Mouse (Mus musculus): Measurements from ENCODE around the gene Pou6f2. TPM values are rescaled to one million over a fixed set of nuclear protein-coding genes. Genes with fewer than 3 reads are reported as not detected.

Gene Pou6f2
- polyA plus RNA-seq, 1 experiment from 2014 or later: not detected

GRCm38 (mm10) chr13:18174003-18174402 lies 223.5 kb downstream of the Pou6f2 start:
- Histone ChIP-seq H3K27me3 (replicated peaks; ENCODE audit: control insufficient read depth, insufficient read depth, low read length) (no peaks in the 10 kb centered on the region), H3K9ac (ENCODE audit: low read depth, low read length) (no peak overlapping the region), H3K4me1 (replicated peaks; ENCODE audit: control insufficient read depth, insufficient read depth, low read length) (no peaks in the 10 kb centered on the region), H3K9me3 (ENCODE audit: control insufficient read depth) (no peaks in the 10 kb centered on the region), H3K36me3 (ENCODE audit: control insufficient read depth, insufficient read depth) (no peaks in the 10 kb centered on the region), H3K27ac (ENCODE audit: low read depth, low read length) (no peak overlapping the region), H3K4me3 (ENCODE audit: low read depth, low read length) (no peak overlapping the region), H3K4me2 (replicated peaks; ENCODE audit: low read depth) (no peak overlapping the region)
- ATAC-seq: no peak
- WGBS: 55% methylated on average over 3 of the region's 3 CpGs
- peak; percentile 75 for TF ChIP-seq CTCF (IDR thresholded peaks at IDR 0.05; ENCODE audit: low read depth)

- Histone ChIP-seq H3K4me1 (replicated peaks; ENCODE audit: control insufficient read depth, insufficient read depth, low read length) (no peaks in the 10 kb centered on the region), H3K4me2 (replicated peaks; ENCODE audit: low read depth) (no peak overlapping the region), H3K9me3 (ENCODE audit: control insufficient read depth) (no peaks in the 10 kb centered on the region), H3K27me3 (replicated peaks; ENCODE audit: control insufficient read depth, insufficient read depth, low read length) (no peaks in the 10 kb centered on the region), H3K27ac (ENCODE audit: low read depth, low read length) (no peak overlapping the region), H3K9ac (ENCODE audit: low read depth, low read length) (no peak overlapping the region), H3K36me3 (ENCODE audit: control insufficient read depth, insufficient read depth) (no peaks in the 10 kb centered on the region), H3K4me3 (ENCODE audit: low read depth, low read length) (no peak overlapping the region)
- TF ChIP-seq CTCF (IDR thresholded peaks at IDR 0.05; ENCODE audit: low read depth): no peak
- no peak for ATAC-seq
- WGBS: 45% methylated on average over 3 of the region's 3 CpGs
Measured at GRCm38 (mm10) chr13:18173021-18173420, 224.5 kb downstream of the Pou6f2 start.

GRCm38 (mm10) chr13:18172334-18172733 lies 225.2 kb downstream of the Pou6f2 start:
- ATAC-seq: no peak

GRCm38 (mm10) chr13:18164182-18164581 lies 233.3 kb downstream of the Pou6f2 start:
- no peak for TF ChIP-seq CTCF (IDR thresholded peaks at IDR 0.05; ENCODE audit: low read depth)
- Histone ChIP-seq H3K9ac (ENCODE audit: low read depth, low read length) (no peak overlapping the region), H3K27ac (ENCODE audit: low read depth, low read length) (no peak overlapping the region), H3K36me3 (ENCODE audit: control insufficient read depth, insufficient read depth) (no peaks in the 10 kb centered on the region), H3K9me3 (ENCODE audit: control insufficient read depth) (no peaks in the 10 kb centered on the region), H3K4me2 (replicated peaks; ENCODE audit: low read depth) (no peak overlapping the region), H3K4me1 (replicated peaks; ENCODE audit: control insufficient read depth, insufficient read depth, low read length) (no peaks in the 10 kb centered on the region), H3K27me3 (replicated peaks; ENCODE audit: control insufficient read depth, insufficient read depth, low read length) (no peaks in the 10 kb centered on the region), H3K4me3 (ENCODE audit: low read depth, low read length) (no peak overlapping the region)
- ATAC-seq: no peak
- WGBS: 88% methylated on average over 1 of the region's 1 CpGs

More at GRCm38 (mm10) chr13:18172334-18172733, 225.2 kb downstream of the Pou6f2 start:
- TF ChIP-seq CTCF (IDR thresholded peaks at IDR 0.05; ENCODE audit: low read depth): no peak
- Histone ChIP-seq H3K27ac (ENCODE audit: low read depth, low read length) (no peak overlapping the region), H3K4me3 (ENCODE audit: low read depth, low read length) (no peak overlapping the region), H3K4me2 (replicated peaks; ENCODE audit: low read depth) (no peak overlapping the region), H3K4me1 (replicated peaks; ENCODE audit: control insufficient read depth, insufficient read depth, low read length) (no peaks in the 10 kb centered on the region), H3K27me3 (replicated peaks; ENCODE audit: control insufficient read depth, insufficient read depth, low read length) (no peaks in the 10 kb centered on the region), H3K36me3 (ENCODE audit: control insufficient read depth, insufficient read depth) (no peaks in the 10 kb centered on the region), H3K9me3 (ENCODE audit: control insufficient read depth) (no peaks in the 10 kb centered on the region), H3K9ac (ENCODE audit: low read depth, low read length) (no peak overlapping the region)
- 29% methylated on average over 9 of the region's 9 CpGs for WGBS

- Histone ChIP-seq H3K9ac (ENCODE audit: low read depth, low read length) (no peak overlapping the region), H3K4me1 (replicated peaks; ENCODE audit: control insufficient read depth, insufficient read depth, low read length) (no peaks in the 10 kb centered on the region), H3K4me2 (replicated peaks; ENCODE audit: low read depth) (no peak overlapping the region), H3K36me3 (ENCODE audit: control insufficient read depth, insufficient read depth) (no peaks in the 10 kb centered on the region), H3K27ac (ENCODE audit: low read depth, low read length) (no peak overlapping the region), H3K9me3 (ENCODE audit: control insufficient read depth) (no peaks in the 10 kb centered on the region), H3K27me3 (replicated peaks; ENCODE audit: control insufficient read depth, insufficient read depth, low read length) (no peaks in the 10 kb centered on the region), H3K4me3 (ENCODE audit: low read depth, low read length) (no peak overlapping the region)
- ATAC-seq: no peak
- no peak for TF ChIP-seq CTCF (IDR thresholded peaks at IDR 0.05; ENCODE audit: low read depth)
- WGBS: 80% methylated on average over 5 of the region's 5 CpGs
Measured at GRCm38 (mm10) chr13:18160566-18160965, 236.9 kb downstream of the Pou6f2 start.

GRCm38 (mm10) chr13:18153949-18154582 lies 243.4 kb downstream of the Pou6f2 start:
- TF ChIP-seq CTCF (IDR thresholded peaks at IDR 0.05; ENCODE audit: low read depth): no peak
- Histone ChIP-seq H3K27ac (ENCODE audit: low read depth, low read length) (no peak overlapping the region), H3K4me3 (ENCODE audit: low read depth, low read length) (no peak overlapping the region), H3K9me3 (ENCODE audit: control insufficient read depth) (no peaks in the 10 kb centered on the region), H3K9ac (ENCODE audit: low read depth, low read length) (no peak overlapping the region), H3K27me3 (replicated peaks; ENCODE audit: control insufficient read depth, insufficient read depth, low read length) (no peaks in the 10 kb centered on the region), H3K36me3 (ENCODE audit: control insufficient read depth, insufficient read depth) (no peaks in the 10 kb centered on the region), H3K4me1 (replicated peaks; ENCODE audit: control insufficient read depth, insufficient read depth, low read length) (no peaks in the 10 kb centered on the region), H3K4me2 (replicated peaks; ENCODE audit: low read depth) (no peak overlapping the region)
- ATAC-seq: no peak
- 75% methylated on average over 6 of the region's 6 CpGs for WGBS

Data from intestine, postnatal 0 days (tissue).